Mouse (Mus musculus) mouse trophoblast stem cell (cell line): ENCODE measurements around the gene Hoxb7.

Source experiments
- in situ Hi-C, 2 experiments: fragments of 300-500 bp; cut with MseI, MboI; formaldehyde crosslinking; loops; 2 replicates in 1 of 2; 3 replicates in 1 of 2; pipeline ENCODE4 v1.15.1; 2025

The Hoxb7 gene

DNA sequence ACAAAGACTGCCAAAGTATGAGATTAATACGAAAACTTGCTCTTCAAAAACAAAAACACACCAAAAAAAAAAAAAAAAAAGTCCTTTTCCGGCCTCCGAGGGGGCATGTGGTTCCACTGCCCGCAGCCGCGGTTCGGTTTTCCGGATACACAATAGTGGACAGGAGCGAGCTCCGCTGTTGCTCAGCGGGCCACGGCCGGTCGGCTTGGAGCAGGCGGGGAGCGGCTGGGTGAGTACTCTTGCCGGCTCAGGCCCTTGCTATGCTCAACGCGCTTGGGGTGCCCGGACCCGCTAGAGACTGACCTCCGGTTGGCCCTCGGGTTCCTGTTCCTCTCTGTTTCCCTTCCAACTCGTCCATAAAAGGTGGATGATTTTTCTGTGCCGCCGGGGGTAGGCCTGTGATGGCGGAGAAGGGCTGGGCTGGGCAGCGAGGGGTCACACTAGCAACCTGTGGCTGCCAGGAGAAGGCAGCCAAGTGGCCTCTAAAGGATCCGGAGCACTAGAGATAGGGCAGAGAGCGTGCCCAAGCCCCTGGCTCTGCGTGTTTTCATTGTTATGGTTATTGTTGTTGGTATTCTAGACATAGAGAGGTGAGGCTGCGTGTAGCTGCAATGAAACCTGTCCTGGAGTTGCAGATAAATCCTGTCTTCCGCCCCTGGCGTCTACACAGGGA lies 28.4 kb downstream of the Hoxb7 start:
- in situ Hi-C loops = loop anchor here (5.0 kb wide), 1 partner anchor 222 kb away; no protein-coding TSS in a partner anchor

DNA sequence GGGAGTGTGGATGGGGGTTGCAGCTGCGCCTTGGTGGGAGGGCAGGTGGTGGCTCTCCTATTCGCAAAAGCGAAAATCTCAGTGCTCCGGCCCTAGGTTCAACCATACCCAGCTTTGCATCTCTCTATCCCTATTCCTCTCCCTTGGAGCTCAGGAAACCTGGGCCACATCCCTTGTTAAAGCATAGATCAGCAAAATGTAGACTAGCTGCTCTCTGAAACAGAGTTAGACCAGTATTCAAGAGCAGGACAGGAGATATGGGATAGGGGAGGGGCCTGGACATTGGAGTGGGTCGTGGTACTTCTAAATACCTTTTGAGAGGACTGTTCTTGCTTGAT lies 28.9 kb downstream of the Hoxb7 start:
- in situ Hi-C loops = no loop called here

DNA sequence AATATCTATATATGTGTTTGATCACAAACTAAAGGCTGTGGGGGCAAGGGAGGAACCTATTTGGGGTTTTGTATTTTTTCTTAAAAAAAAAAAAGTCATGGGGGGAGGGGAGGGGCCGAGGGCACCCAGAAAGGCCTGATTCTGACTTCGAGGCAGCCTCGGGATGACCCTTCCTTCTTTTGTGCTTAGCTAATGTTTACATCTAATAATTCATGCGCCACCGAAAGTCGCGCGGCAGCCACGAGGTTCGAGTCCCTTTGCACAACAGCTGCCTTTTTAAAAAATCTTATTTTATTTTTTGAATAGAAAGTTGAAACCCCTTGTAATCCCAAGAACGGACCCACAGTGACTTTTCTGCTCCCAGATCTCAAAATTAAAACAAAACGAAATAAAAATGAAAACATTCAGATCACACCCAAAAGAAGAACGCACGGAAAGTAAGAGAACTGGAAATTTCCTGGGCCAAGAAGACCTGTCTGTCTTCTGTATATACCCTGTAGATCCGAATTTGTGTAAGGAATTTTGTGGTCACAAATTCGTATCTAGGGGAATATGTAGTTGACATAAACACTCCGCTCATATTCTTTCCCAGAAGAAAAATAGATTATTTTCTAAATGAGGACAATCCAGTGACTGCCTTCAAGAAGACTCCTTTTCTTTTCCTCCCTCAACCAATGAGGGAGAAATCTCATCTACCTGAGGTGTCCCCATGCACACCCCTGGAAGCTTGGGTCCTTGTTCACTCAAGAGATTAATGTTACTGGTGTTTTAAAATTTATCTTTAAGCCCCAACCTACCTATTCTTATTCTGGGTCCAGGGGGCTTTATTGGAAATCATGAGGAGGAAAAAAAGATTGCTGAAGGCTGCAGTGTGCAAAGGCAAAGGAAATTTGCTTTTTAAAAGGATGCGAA lies 30.5 kb downstream of the Hoxb7 start:
- in situ Hi-C loops = no loop called here

DNA sequence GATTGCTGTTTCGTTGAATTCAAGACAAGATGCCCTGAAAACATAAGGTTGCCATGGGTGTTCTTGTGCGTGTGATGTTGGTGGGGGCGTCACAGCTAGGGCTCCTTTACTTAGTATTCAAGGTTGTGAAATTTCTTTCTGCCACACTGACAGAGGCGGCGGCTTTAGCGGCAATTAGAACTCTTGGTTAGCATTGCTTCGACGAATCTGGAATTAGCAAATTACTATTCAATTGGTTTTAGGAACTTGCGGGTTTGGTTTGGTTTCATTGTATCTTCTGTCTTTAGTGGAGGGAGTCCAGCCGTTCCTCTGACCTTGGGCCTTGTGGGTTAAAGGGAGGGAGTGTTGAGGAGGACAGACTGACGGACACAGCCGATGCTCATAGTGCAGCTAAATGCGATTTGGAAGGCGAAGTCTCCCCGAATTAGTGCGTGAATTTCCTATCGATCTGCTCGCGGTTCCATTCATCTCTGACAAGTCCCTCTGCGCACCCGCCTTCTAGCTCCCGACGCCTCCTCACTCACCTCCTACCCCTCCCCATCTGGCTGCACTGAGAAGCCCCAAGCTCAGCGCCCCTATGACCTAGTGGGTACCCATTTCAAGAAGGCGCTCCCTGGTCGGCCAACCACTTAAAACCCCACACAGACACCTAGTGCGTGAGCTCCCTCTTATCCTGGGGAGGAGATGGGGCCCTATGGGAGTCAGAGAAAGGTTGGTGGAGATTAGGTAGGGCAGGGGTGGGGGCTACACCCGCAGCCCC lies 31.4 kb downstream of the Hoxb7 start, which contains the start of gene Hoxb4:
TSS of gene Hoxb4 (plus strand) at position 660 of the 760 bp plus-strand sequence.
- in situ Hi-C loops = no loop called here

DNA sequence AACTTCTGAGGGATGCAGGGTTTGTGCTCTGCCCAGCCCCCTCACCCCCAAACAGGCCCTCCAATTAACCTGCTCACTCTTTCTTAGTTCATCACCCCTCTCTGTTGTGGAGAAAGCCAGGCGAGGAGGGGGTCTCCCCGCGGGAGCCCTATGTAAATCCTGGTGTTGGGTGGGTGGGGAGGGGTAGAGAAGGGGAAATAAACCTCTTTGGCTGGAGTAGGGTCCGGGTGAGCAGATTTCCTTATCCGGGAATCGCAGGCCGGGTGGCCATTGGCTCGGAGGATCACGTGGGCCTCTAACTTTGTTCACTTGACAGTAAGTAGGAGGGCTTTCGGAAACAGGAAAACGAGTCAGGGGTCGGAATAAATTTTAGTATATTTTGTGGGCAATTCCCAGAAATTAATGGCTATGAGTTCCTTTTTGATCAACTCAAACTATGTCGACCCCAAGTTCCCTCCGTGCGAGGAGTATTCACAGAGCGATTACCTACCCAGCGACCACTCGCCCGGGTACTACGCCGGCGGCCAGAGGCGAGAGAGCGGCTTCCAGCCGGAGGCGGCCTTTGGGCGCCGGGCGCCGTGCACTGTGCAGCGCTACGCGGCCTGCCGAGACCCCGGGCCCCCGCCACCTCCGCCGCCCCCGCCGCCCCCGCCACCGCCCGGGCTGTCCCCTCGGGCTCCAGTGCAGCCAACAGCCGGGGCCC lies 32.1 kb downstream of the Hoxb7 start:
- in situ Hi-C loops = no loop called here

DNA sequence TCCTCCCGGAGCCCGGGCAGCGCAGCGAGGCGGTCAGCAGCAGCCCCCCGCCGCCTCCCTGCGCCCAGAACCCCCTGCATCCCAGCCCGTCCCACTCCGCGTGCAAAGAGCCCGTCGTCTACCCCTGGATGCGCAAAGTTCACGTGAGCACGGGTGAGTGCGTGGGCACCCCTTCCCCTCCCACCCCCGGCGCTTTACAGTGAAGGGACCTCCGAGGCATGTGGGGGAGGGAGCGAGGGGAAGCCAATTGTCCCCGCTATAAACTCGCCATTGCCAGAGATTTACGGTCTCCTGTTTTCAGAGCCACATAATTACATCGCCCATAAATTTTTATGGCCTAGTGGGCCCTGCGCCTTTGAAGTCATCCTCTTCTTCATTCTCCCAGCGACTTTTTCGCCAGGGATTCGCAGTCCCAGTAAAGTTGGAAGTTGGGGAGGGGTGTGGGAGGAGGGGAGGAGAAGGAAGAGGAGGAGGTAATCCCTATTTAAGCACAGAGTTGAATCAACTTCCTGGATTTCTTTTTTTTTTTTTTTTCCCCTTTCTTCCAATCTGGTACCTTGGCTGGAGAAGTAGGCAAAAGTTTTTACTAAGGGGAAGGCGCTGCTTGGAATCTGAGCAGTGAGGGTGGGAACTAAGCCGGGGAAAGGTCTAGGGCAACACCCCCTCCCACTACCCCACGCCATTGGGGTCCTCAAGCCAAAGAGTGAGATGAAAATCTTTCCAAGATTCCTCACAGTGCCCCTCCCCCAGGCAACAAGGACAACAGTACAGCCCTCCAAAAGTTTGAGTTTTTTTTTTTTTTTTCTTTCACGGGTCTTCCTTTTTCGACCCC lies 32.9 kb downstream of the Hoxb7 start:
- in situ Hi-C loops = no loop called here

DNA sequence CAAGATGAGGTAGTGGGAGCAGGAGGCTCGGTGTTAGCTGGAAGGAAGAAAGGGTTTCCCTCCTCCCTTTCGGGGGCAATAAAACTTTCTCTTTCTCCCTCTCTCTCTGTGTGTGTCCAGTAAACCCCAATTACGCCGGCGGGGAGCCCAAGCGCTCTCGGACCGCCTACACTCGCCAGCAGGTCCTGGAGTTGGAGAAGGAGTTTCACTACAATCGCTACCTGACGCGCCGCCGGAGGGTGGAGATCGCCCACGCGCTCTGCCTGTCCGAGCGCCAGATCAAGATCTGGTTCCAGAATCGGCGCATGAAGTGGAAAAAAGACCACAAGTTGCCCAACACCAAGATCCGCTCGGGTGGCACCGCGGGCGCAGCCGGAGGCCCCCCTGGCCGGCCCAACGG lies 33.5 kb downstream of the Hoxb7 start:
- in situ Hi-C loops = no loop called here

DNA sequence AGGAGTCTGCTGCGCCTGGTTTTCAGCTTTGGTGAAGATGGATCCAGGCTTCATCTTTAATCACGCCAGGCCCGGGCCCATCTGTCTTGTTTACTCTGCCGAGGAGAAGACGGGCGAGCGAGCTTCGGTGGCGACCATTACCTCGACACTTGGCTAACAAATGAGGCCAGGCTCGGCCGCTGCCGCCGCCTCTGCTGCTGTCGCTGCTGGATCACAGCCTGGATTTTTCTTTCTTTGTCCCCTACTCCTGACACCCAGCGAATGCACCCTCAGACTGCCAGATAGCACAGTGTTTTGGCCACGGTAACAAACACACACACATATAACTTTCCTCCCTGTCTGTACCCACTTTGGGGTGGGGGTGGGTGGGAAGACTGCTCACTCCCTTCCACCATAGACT lies 34.3 kb downstream of the Hoxb7 start:
- in situ Hi-C loops = no loop called here

DNA sequence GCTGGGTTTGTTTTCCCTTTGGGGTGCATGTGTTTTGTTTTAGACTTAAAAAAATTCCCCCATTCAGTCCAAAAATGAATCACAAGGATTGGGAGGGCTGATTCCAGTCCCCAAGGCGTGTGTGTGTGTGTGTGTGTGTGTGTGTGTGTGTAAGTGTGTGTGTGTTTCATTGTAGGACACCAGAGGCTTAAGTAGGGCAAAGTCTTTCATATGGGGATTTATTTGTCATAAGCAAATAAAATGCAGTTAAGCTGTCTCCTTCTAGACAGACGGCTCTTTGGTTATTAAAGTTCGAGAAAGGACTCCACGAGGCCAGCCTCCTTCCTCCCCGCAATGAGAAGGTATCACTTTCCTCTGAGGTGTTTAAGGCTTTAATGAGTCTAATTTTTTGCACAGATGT lies 35.4 kb downstream of the Hoxb7 start:
- in situ Hi-C loops = no loop called here

DNA sequence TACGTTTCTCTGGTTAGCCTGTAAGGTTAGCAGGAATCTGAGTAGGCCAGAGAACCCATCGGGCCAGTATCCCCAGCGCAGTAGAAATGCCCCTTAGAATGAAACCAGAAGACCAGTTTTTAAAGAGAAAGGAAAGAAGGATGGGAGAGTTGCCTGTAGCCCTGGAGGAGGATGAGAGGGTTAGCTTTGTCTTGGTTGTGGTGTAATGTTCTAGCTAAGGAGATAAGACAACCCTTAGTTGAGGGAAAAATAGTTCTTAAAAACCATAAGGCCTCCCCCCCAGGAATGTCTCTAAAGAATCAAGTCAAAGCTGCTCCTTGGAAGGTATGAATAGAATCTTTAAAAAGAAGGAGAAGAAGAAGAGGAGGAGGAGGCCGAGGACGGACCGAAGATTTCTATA lies 36.3 kb downstream of the Hoxb7 start:
- in situ Hi-C loops = no loop called here

DNA sequence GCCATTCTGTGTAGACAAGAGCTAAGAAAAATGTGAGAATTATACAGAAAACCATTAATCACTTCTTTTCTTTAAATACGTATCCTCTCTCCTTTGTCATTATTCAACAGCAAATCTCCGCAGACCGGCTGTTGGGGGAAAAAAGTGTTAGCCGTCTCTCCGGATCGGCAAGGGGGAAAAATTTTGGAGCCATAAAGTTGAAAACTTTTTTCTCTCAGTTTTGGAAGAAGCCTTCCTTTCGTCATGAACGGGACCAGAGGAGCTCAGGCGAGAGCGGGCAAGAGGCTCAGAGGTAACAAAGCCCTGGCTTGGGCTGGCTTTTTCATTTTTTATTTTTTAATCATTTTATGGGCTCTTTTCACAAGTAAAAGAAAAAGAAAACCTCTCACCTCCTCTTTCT lies 36.7 kb downstream of the Hoxb7 start, which contains the start of gene Hoxb3:
TSS of gene Hoxb3 (plus strand) at position 173 of the 400 bp plus-strand sequence.
- in situ Hi-C loops = no loop called here

DNA sequence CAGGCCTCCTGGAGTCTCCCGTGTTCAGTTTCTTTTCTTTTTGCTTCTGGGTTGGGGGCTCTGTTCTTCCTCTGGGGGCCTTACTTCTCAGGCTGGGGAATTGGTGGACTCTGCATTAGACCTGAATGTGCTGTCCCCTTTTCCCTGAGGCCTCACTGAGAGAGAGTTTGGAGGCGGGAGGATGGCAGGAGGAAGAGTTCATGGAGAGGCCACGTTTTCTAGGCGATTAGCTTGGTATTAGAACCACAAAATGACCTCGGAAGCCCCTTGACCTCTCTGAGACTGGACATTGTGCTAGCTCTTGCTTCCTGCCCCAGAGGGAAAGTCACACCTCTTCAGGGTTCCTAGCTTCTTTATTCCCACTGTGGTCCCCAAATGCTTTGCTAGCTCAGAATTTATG lies 37.7 kb downstream of the Hoxb7 start:
- in situ Hi-C loops = no loop called here

DNA sequence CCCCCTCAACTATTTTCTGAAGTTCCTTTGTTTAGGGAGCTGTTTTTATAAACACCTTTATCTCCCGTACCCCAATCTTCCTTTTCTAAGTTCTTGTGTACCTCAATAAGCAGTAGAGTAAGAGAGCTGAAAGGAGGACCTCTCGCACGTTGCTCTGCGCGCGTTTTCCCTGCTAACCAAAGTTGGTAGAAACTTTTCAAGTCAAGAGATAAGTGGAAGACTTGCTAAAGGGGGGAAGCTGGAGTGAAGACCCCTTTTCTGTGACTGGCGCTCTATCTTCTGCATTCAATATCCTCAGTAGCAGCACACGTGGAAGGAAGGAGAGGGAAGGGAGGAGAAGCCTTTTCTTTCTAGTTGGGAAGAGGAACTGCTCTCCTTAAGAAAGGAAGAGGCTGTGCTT lies 38.5 kb downstream of the Hoxb7 start:
- in situ Hi-C loops = no loop called here

DNA sequence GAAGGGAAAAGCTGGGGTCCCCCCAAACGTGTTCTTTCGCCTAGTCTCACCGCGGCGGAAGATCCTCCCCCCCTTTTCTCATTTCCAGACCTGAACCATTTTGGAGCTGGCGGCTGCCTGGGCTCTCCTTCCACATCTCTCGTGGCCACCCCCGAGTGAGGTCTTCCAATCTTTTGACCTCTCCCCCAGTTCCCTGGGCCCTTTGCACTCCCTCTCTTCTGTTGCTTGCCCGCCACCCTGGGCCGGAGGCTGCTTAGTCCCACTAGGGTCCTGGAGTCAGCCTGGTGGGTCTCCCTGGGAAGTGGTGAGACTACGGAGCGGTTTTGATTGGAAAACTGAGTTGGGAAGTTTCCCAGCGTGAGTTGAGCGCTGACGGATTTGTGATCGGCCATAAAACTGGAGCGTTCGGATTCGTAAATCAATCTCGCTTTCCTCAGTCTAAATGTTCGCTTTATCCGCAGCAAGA lies 39.4 kb downstream of the Hoxb7 start:
- in situ Hi-C loops = no loop called here

DNA sequence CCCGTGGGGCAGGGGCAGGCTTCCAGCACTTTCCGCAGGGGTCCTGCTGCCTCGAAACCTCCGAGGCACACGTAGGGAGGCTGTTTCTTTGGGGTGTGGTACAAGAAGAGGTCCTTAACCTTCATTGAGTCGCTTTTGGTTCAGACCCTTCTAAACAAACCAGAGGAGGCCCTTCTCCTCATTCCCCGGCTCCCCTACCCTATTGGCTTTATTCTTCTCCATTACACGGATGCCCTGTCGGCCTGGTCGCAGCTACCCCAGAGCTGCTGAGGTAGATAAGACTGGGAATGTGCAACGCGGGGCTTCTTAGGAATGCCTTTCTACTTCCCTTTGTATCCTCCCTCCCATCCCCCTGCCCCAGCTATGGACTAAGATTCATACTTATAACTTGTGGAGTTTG lies 40.3 kb downstream of the Hoxb7 start:
- in situ Hi-C loops = no loop called here

DNA sequence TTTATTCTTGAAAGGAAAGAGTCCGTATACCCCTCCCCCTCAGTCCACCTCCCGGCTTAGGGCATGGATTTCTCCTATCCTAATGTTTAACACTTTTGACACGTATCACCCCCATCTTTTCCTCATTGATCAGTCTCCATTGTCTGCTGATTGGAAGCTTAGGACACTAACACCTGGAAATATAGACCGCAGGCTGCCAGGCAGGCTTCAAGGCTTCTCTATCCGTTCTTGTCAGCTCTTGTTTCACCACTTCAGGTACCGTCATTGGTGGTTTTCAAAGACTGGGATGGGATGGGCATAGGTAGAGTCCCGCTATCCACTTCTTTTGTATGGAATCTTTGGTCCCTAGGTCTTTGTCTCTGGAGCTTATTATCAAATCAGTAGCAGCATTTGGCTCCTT lies 40.7 kb downstream of the Hoxb7 start:
- in situ Hi-C loops = no loop called here

DNA sequence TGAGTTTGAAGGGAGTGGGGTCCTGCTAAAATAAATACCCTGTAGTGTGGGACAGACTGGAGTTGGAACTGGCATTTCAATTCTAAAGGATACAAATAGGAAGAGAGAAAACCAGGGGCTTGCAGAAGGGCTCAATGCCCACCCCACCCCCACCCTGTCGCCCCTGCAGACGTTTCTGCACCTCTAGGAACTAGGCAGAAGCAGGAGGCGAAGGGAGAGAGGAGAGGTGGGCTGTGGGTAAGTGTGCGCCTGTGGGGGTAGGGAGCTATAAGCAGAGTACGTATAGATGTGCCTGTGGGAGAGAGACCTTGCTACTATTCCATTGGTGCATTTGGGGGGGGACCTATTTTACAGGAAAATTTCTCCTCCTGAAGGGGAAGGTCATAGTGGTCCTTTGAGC lies 41.3 kb downstream of the Hoxb7 start:
- in situ Hi-C loops = no loop called here

DNA sequence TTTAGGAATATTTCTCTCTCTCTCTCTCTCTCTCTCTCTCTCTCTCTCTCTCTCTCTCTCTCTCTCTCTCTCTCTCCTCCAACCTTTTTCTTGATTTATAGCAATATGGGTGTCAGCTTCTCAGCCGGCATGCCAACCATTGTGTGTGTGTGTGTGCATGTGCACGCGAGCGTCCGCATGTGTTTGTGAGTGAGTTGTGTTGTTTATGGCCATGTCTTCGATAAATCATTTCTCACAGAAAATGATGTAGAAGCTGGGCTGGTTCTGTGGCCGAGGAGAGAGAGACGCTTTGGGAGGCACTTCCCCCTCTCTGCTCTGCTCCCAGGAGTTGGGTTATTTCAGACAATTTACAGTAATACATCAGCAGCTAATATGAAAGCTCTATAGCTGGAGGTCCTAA lies 42.2 kb downstream of the Hoxb7 start:
- in situ Hi-C loops = no loop called here

DNA sequence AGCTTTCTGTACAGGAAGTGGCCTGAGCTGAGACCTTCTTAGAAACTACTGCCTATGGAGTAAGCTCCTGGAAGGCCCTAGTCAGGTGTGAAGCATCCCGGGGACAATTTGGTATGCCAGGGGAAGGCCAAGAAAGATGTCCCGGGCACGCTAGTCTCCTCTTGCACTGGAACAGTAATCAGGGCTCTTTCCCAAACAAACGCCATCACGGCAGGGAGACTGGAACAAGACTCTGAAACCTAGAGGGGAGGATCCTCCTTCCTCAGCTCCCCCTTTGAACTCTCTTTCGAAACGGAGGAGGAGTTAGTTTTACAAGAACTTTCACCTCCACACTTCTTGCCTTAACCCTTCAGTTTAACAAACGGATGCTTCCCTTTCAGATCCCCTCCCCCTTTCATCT lies 45.7 kb downstream of the Hoxb7 start:
- in situ Hi-C loops = no loop called here

DNA sequence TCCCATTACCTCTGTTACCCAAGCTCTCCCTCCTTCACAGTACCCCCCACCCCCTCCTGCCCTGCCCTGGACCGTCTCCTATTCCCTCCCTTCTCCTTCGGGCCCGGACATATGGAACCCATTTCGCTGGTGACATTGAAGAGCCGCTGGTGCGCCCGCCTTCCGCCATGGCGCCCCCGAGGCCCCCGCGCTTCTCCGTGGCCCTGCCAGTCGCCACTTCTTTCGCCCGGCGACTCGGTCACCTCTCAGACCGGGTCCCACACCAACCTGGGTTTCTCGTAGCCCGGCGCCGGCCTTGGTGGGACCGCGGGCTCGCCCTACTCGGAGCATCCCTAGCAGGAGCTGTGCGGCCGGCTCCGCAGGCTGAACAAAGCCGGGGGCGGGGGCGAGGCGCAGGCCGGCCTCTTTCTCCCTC lies 46.2 kb downstream of the Hoxb7 start:
- in situ Hi-C loops = no loop called here
